Mouse (Mus musculus): ENCODE measurements around the gene Tomm20. TPM values are rescaled to one million over a fixed set of nuclear protein-coding genes. Genes with fewer than 3 reads are reported as not detected.

The Tomm20 gene
- polyA plus RNA-seq, 1 experiment: 111 TPM

GRCm38 (mm10) chr8:126929607-126930161 is 16.0 kb downstream of the Tomm20 start:
- peak; percentile 77 for DNase-seq (ENCODE audit: low read depth)
- no peak for TF ChIP-seq POLR2A (IDR thresholded peaks at IDR 0.05; ENCODE audit: borderline replicate concordance, extremely low read depth, insufficient read depth, insufficient read length, poor library complexity, severe bottlenecking)
- TF ChIP-seq CTCF (IDR thresholded peaks at IDR 0.05; ENCODE audit: borderline replicate concordance, extremely low read depth, insufficient read depth, insufficient read length): peak; percentile 75; the same call in 1 of the 2 replicates

GRCm38 (mm10) chr8:126928755-126929505 is 16.7 kb downstream of the Tomm20 start:
- TF ChIP-seq POLR2A (IDR thresholded peaks at IDR 0.05; ENCODE audit: borderline replicate concordance, extremely low read depth, insufficient read depth, insufficient read length, poor library complexity, severe bottlenecking) (no peak), CTCF (IDR thresholded peaks at IDR 0.05; ENCODE audit: borderline replicate concordance, extremely low read depth, insufficient read depth, insufficient read length) (no peak)
- DNase-seq (ENCODE audit: low read depth): no peak

GRCm38 (mm10) chr8:126928028-126928427 is 17.6 kb downstream of the Tomm20 start:
- DNase-seq (ENCODE audit: low read depth): no peak
- TF ChIP-seq CTCF (IDR thresholded peaks at IDR 0.05; ENCODE audit: borderline replicate concordance, extremely low read depth, insufficient read depth, insufficient read length) (no peak), POLR2A (IDR thresholded peaks at IDR 0.05; ENCODE audit: borderline replicate concordance, extremely low read depth, insufficient read depth, insufficient read length, poor library complexity, severe bottlenecking) (no peak)

GRCm38 (mm10) chr8:126927058-126927457 is 18.6 kb downstream of the Tomm20 start:
- TF ChIP-seq POLR2A (IDR thresholded peaks at IDR 0.05; ENCODE audit: borderline replicate concordance, extremely low read depth, insufficient read depth, insufficient read length, poor library complexity, severe bottlenecking) (no peak), CTCF (IDR thresholded peaks at IDR 0.05; ENCODE audit: borderline replicate concordance, extremely low read depth, insufficient read depth, insufficient read length) (peak; percentile 58; the same call in 1 of the 2 replicates)
- DNase-seq (ENCODE audit: low read depth): peak; percentile 60

- TF ChIP-seq CTCF (IDR thresholded peaks at IDR 0.05; ENCODE audit: borderline replicate concordance, extremely low read depth, insufficient read depth, insufficient read length): no peak
- TF ChIP-seq POLR2A (IDR thresholded peaks at IDR 0.05; ENCODE audit: borderline replicate concordance, extremely low read depth, insufficient read depth, insufficient read length, poor library complexity, severe bottlenecking): no peak
- no peak for DNase-seq (ENCODE audit: low read depth)
These were observed 22.7 kb downstream of the Tomm20 start for GRCm38 (mm10) chr8:126922981-126923380.

- TF ChIP-seq CTCF (IDR thresholded peaks at IDR 0.05; ENCODE audit: borderline replicate concordance, extremely low read depth, insufficient read depth, insufficient read length): no peak
- TF ChIP-seq POLR2A (IDR thresholded peaks at IDR 0.05; ENCODE audit: borderline replicate concordance, extremely low read depth, insufficient read depth, insufficient read length, poor library complexity, severe bottlenecking): no peak
- no peak for DNase-seq (ENCODE audit: low read depth)
These were observed 24.2 kb downstream of the Tomm20 start for GRCm38 (mm10) chr8:126921432-126921831.

- TF ChIP-seq POLR2A (IDR thresholded peaks at IDR 0.05; ENCODE audit: borderline replicate concordance, extremely low read depth, insufficient read depth, insufficient read length, poor library complexity, severe bottlenecking): no peak
- TF ChIP-seq CTCF (IDR thresholded peaks at IDR 0.05; ENCODE audit: borderline replicate concordance, extremely low read depth, insufficient read depth, insufficient read length): peak; percentile 95
- DNase-seq (ENCODE audit: low read depth): peak; percentile 92
These were observed 24.8 kb downstream of the Tomm20 start for GRCm38 (mm10) chr8:126920845-126921244.

GRCm38 (mm10) chr8:126920386-126920785 is 25.3 kb downstream of the Tomm20 start:
- TF ChIP-seq POLR2A (IDR thresholded peaks at IDR 0.05; ENCODE audit: borderline replicate concordance, extremely low read depth, insufficient read depth, insufficient read length, poor library complexity, severe bottlenecking): no peak
- TF ChIP-seq CTCF (IDR thresholded peaks at IDR 0.05; ENCODE audit: borderline replicate concordance, extremely low read depth, insufficient read depth, insufficient read length): no peak
- DNase-seq (ENCODE audit: low read depth): no peak

- DNase-seq (ENCODE audit: low read depth): no peak
- TF ChIP-seq CTCF (IDR thresholded peaks at IDR 0.05; ENCODE audit: borderline replicate concordance, extremely low read depth, insufficient read depth, insufficient read length) (no peak), POLR2A (IDR thresholded peaks at IDR 0.05; ENCODE audit: borderline replicate concordance, extremely low read depth, insufficient read depth, insufficient read length, poor library complexity, severe bottlenecking) (no peak)
These were observed 25.9 kb downstream of the Tomm20 start for GRCm38 (mm10) chr8:126919703-126920102.

GRCm38 (mm10) chr8:126919255-126919654 is 26.4 kb downstream of the Tomm20 start:
- no peak for TF ChIP-seq POLR2A (IDR thresholded peaks at IDR 0.05; ENCODE audit: borderline replicate concordance, extremely low read depth, insufficient read depth, insufficient read length, poor library complexity, severe bottlenecking)
- no peak for TF ChIP-seq CTCF (IDR thresholded peaks at IDR 0.05; ENCODE audit: borderline replicate concordance, extremely low read depth, insufficient read depth, insufficient read length)
- no peak for DNase-seq (ENCODE audit: low read depth)

GRCm38 (mm10) chr8:126918356-126918755 is 27.3 kb downstream of the Tomm20 start:
- no peak for TF ChIP-seq POLR2A (IDR thresholded peaks at IDR 0.05; ENCODE audit: borderline replicate concordance, extremely low read depth, insufficient read depth, insufficient read length, poor library complexity, severe bottlenecking)
- TF ChIP-seq CTCF (IDR thresholded peaks at IDR 0.05; ENCODE audit: borderline replicate concordance, extremely low read depth, insufficient read depth, insufficient read length): no peak
- DNase-seq (ENCODE audit: low read depth): no peak

Measured in brain, embryonic 14.5 days (tissue).